Mouse (Mus musculus) limb, embryonic 14.5 days (tissue): ENCODE measurements around the gene Muc5b. TPM values are rescaled to one million over a fixed set of nuclear protein-coding genes. Genes with fewer than 3 reads are reported as not detected.
A peak's percentile ranks its signal among the peaks of the same experiment; 100 is the strongest.

Experiments
- ATAC-seq: fragments of 200-750 bp; cut with Nextera tagmentation; 2 replicates; pipeline ENCODE4 v1.8.0; 2017; ENCODE audit warnings: low read depth, moderate number of reproducible peaks, moderate TSS enrichment; ENCODE audit not compliant: low FRiP score
- DNase-seq: peaks from one replicate; pipeline ENCODE4 v3.0.0-alpha.2; 2015; ENCODE audit warnings: low spot score
- H3K27ac ChIP-seq: fragments of 300-500 bp; sonication (generic); replicated peaks from 2 replicates; pipeline ENCODE4 v1.5.1; 2014; ENCODE audit warnings: low read depth, mild to moderate bottlenecking, low read length, moderate library complexity, mixed read lengths
- H3K27me3 ChIP-seq: fragments of 300-500 bp; sonication (generic); 2 replicates; pipeline ENCODE4 v1.6.1; 2014; ENCODE audit warnings: low read length, mixed read lengths; ENCODE audit not compliant: control insufficient read depth, insufficient read depth
- H3K36me3 ChIP-seq: fragments of 300-500 bp; sonication (generic); 2 replicates; pipeline ENCODE4 v1.6.1; 2014; ENCODE audit warnings: mild to moderate bottlenecking, low read length, moderate library complexity, mixed read lengths; ENCODE audit not compliant: control insufficient read depth, insufficient read depth
- H3K4me1 ChIP-seq: fragments of 300-500 bp; sonication (generic); 2 replicates; pipeline ENCODE4 v1.6.1; 2014; ENCODE audit warnings: antibody characterized with exemption, low read length, mixed read lengths; ENCODE audit not compliant: control insufficient read depth, insufficient read depth
- H3K4me2 ChIP-seq: fragments of 300-500 bp; sonication (generic); replicated peaks from 2 replicates; pipeline ENCODE4 v1.6.1; 2014; ENCODE audit warnings: low read depth, mild to moderate bottlenecking, low read length, moderate library complexity; ENCODE audit not compliant: severe bottlenecking
- H3K4me3 ChIP-seq: fragments of 300-500 bp; sonication (generic); replicated peaks from 2 replicates; pipeline ENCODE4 v1.5.1; 2014; ENCODE audit warnings: low read length
- H3K9ac ChIP-seq: fragments of 300-500 bp; sonication (generic); 2 replicates; pipeline ENCODE4 v1.6.1; 2014; ENCODE audit warnings: mild to moderate bottlenecking, low read depth, low read length, moderate library complexity; ENCODE audit not compliant: severe bottlenecking
- H3K9me3 ChIP-seq: fragments of 300-500 bp; sonication (generic); 2 replicates; pipeline ENCODE4 v1.6.1; 2016; ENCODE audit warnings: low read length; ENCODE audit not compliant: control insufficient read depth
- POLR2A ChIP-seq: fragments of 200-500 bp; IDR thresholded peaks from 2 replicates; pipeline ENCODE4 v1.8.0; 2012; ENCODE audit warnings: inconsistent platforms, mild to moderate bottlenecking, moderate library complexity, borderline replicate concordance; ENCODE audit not compliant: insufficient read depth, insufficient read length; ENCODE audit errors: extremely low read depth
- WGBS: fragments of 180-500 bp; shearing (Covaris S2); extraction: QIAGEN DNeasy Blood & Tissue Kit; methylation state at CpG from one replicate; pipeline ENCODE4 v1.1.7; 2014; 5-methylcytosine and 5-hydroxymethylcytosine counted together
- polyA plus RNA-seq, 2 experiments: library from polyadenylated mRNA; depleted of rRNA in 1 of 2; stranded (reverse) in 1 of 2; unstranded in 1 of 2; fragments of >200 nt; fragmentation: Nextera tagmentation in 1 of 2; extraction: Ambion mirVana in 1 of 2; gene quantifications; 2 replicates each; pipeline versions ENCODE4 v1.2.1 to v1.2.3; 2012 to 2014

Muc5b gene
- polyA plus RNA-seq, 2 experiments, result 0.03 TPM

- H3K4me3 ChIP-seq, result peak overlapping the region; percentile 85
- peak overlapping the region; percentile 71 for H3K4me2 ChIP-seq
- peak; percentile 72; the same call in 1 of the 2 replicates for TF ChIP-seq POLR2A
- no peaks in the 10 kb centered on the region for H3K27me3 ChIP-seq
- peaks cover under 1% of the 10 kb centered on the region; the same call in 1 of the 2 replicates for H3K36me3 ChIP-seq
- H3K4me1 ChIP-seq, result peaks cover 11% of the 10 kb centered on the region
- H3K27ac ChIP-seq, result peak overlapping the region; percentile 55; the same call in 1 of the 2 replicates
- H3K9me3 ChIP-seq, result no peaks in the 10 kb centered on the region
- DNase-seq, result peak; percentile 99
- H3K9ac ChIP-seq, result peak overlapping the region; percentile 88
- under 1% methylated on average over 44 of the region's 44 CpGs for WGBS
- peak; percentile 97 for ATAC-seq
These were observed 63.4 kb downstream of the Muc5b start for GRCm38 (mm10) chr7:141902269-141902729.

GRCm38 (mm10) chr7:141902791-141903190 is 63.9 kb downstream of the Muc5b start:
- ATAC-seq (no peak), DNase-seq (no peak)
- no peaks in the 10 kb centered on the region for H3K27me3 ChIP-seq
- H3K4me3 ChIP-seq, result peak overlapping the region; percentile 85
- H3K9ac ChIP-seq, result peak overlapping the region; percentile 88
- no peaks in the 10 kb centered on the region for H3K9me3 ChIP-seq
- no peak for TF ChIP-seq POLR2A
- WGBS, result 67% methylated on average over 4 of the region's 4 CpGs
- H3K4me2 ChIP-seq, result peak overlapping the region; percentile 64
- H3K36me3 ChIP-seq, result no peaks in the 10 kb centered on the region
- H3K4me1 ChIP-seq, result peaks cover 11% of the 10 kb centered on the region
- 0 out of 2 replicates have a peak overlapping the region, but pooled peaks have one; percentile 55 for H3K27ac ChIP-seq

GRCm38 (mm10) chr7:141908591-141908990 is 69.7 kb downstream of the Muc5b start:
- no peak for TF ChIP-seq POLR2A
- 0 out of 2 replicates have a peak, but pooled peaks cover 4% of the 10 kb centered on the region for H3K27me3 ChIP-seq
- 70% methylated on average over 6 of the region's 6 CpGs for WGBS
- no peak overlapping the region for H3K4me3 ChIP-seq
- H3K9me3 ChIP-seq, result no peaks in the 10 kb centered on the region
- DNase-seq (no peak), ATAC-seq (no peak)
- no peaks in the 10 kb centered on the region for H3K36me3 ChIP-seq
- no peaks in the 10 kb centered on the region for H3K4me1 ChIP-seq
- H3K4me2 ChIP-seq, result no peak overlapping the region
- no peak overlapping the region for H3K9ac ChIP-seq
- no peak overlapping the region for H3K27ac ChIP-seq

- DNase-seq, result no peak
- no peak for TF ChIP-seq POLR2A
- no peak overlapping the region for H3K9ac ChIP-seq
These were observed 72.4 kb downstream of the Muc5b start for GRCm38 (mm10) chr7:141911305-141911704.

GRCm38 (mm10) chr7:141918407-141918806 is 79.5 kb downstream of the Muc5b start, which contains the start of gene Tollip:
Gene Tollip, minus strand, starts transcription at chr7:141918507.
- no peak for TF ChIP-seq POLR2A
- no peak within 1 kb of the TSS for H3K4me2 ChIP-seq
- H3K27me3 ChIP-seq, result no peaks in the 10 kb centered on the region
- no peaks in the 10 kb centered on the region for H3K9me3 ChIP-seq
- H3K9ac ChIP-seq, result no peak within 1 kb of the TSS
- H3K4me1 ChIP-seq, result no peaks in the 10 kb centered on the region
- H3K27ac ChIP-seq, result no peak within 1 kb of the TSS
- 91% methylated on average over 2 of the region's 2 CpGs for WGBS
- no peak within 1 kb of the TSS for H3K4me3 ChIP-seq
- no peaks in the 10 kb centered on the region for H3K36me3 ChIP-seq
- no peak for ATAC-seq
- no peak for DNase-seq

More at GRCm38 (mm10) chr7:141911305-141911704, 72.4 kb downstream of the Muc5b start:
- H3K27ac ChIP-seq, result no peak overlapping the region
- H3K9me3 ChIP-seq, result no peaks in the 10 kb centered on the region
- WGBS, result 56% methylated on average over 3 of the region's 3 CpGs
- no peaks in the 10 kb centered on the region for H3K4me1 ChIP-seq
- H3K4me3 ChIP-seq, result no peak overlapping the region
- 0 out of 2 replicates have a peak, but pooled peaks cover 4% of the 10 kb centered on the region for H3K27me3 ChIP-seq
- ATAC-seq, result no peak
- no peak overlapping the region for H3K4me2 ChIP-seq
- H3K36me3 ChIP-seq, result no peaks in the 10 kb centered on the region

Other genes with a start within 250 kb of the Muc5b start
- gene Muc6, start 183.8 kb upstream of the Muc5b start, polyA plus RNA-seq (2012; rRNA removed), result 0.06 and 0.09 TPM in 2 replicates
- 0.12 and 0.18 TPM in 2 replicates for gene Muc6, start 183.8 kb upstream of the Muc5b start, polyA plus RNA-seq (2014; fragmentation: Nextera tagmentation; extraction: Ambion mirVana)
- 2.6 and 2.7 TPM in 2 replicates for gene Muc2, start 148.7 kb upstream of the Muc5b start, polyA plus RNA-seq (2012; rRNA removed)
- gene Muc2, start 148.7 kb upstream of the Muc5b start, polyA plus RNA-seq (2014; fragmentation: Nextera tagmentation; extraction: Ambion mirVana), result 0.43 and 1.3 TPM in 2 replicates
- 0.01 TPM in 2 replicates for gene Muc5ac, start 50.1 kb upstream of the Muc5b start, polyA plus RNA-seq (2012; rRNA removed)
- gene Muc5ac, start 50.1 kb upstream of the Muc5b start, polyA plus RNA-seq (2014; fragmentation: Nextera tagmentation; extraction: Ambion mirVana), result 0.06 TPM in 1 of 2 replicates, not detected in the other
- 46.0 and 55.8 TPM in 2 replicates for gene Tollip, start 79.4 kb downstream of the Muc5b start, polyA plus RNA-seq (2012; rRNA removed)
- 41.3 and 46.3 TPM in 2 replicates for gene Tollip, start 79.4 kb downstream of the Muc5b start, polyA plus RNA-seq (2014; fragmentation: Nextera tagmentation; extraction: Ambion mirVana)
- gene Brsk2, start 110.7 kb downstream of the Muc5b start, polyA plus RNA-seq (2012; rRNA removed), result 0.47 and 0.78 TPM in 2 replicates
- gene Brsk2, start 110.7 kb downstream of the Muc5b start, polyA plus RNA-seq (2014; fragmentation: Nextera tagmentation; extraction: Ambion mirVana), result 0.66 and 0.68 TPM in 2 replicates
- gene Mob2, start 222.0 kb downstream of the Muc5b start, polyA plus RNA-seq (2012; rRNA removed), result 55.2 and 56.2 TPM in 2 replicates
- gene Mob2, start 222.0 kb downstream of the Muc5b start, polyA plus RNA-seq (2014; fragmentation: Nextera tagmentation; extraction: Ambion mirVana), result 73.6 and 76.9 TPM in 2 replicates